Mouse (Mus musculus): Measurements from ENCODE around the gene Fbxo41. TPM values are rescaled to one million over a fixed set of nuclear protein-coding genes. Genes with fewer than 3 reads are reported as not detected.

The Fbxo41 gene
- polyA plus RNA-seq, 1 experiment from 2014 or later = 0.10 TPM

DNA sequence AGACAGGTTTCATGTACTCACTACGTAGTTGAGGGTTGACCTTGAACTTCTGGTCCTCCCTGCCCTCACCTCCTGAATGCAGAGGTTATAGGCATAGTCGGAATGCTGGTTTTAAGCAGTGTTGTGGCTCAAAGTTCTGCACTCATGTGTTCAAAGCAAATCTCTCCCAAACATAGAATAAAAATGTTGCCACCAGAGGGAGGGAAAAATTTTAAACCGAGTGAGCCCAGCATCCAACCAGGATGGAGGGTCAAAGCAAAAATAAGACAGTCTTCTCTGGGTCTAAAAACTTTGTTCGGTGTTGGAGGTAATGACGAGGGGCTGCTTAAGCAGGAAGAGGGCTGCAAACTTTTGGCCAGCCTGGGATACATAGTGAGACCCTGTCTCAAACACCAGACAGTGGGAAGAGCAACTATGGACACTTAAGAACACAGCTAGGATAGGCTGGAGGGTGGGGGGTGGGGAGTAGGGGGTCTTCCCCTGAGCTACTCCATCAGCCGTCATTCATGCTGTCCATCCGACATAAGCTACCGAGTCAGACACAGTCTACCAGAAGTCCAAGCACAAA, 71.4 kb downstream of the Fbxo41 start:
- Histone ChIP-seq H3K4me3 (ENCODE audit: low read depth, low read length) (peak overlapping the region; percentile 87), H3K27ac (replicated peaks) (no peak overlapping the region), H3K9ac (ENCODE audit: low read length) (no peak overlapping the region), H3K27me3 (ENCODE audit: control insufficient read depth, insufficient read depth, low read length) (no peaks in the 10 kb centered on the region), H3K4me2 (replicated peaks; ENCODE audit: low read depth) (peak overlapping the region; percentile 99), H3K9me3 (ENCODE audit: control insufficient read depth, low read length) (no peaks in the 10 kb centered on the region), H3K36me3 (ENCODE audit: control insufficient read depth, insufficient read depth, low read length) (no peaks in the 10 kb centered on the region), H3K4me1 (replicated peaks; ENCODE audit: control insufficient read depth, insufficient read depth) (0 out of 2 replicates have a peak, but pooled peaks cover 2% of the 10 kb centered on the region)
- ATAC-seq (ENCODE audit: low FRiP score, low TSS enrichment) (no peak), DNase-seq (ENCODE audit: low spot score) (no peak)
- 40% methylated on average over 8 of the region's 8 CpGs for WGBS
- TF ChIP-seq EP300 (optimal IDR thresholded peaks at IDR 0.05) (no peak), CTCF (IDR thresholded peaks at IDR 0.05; ENCODE audit: low read depth) (0 out of 2 replicates have a peak, but pooled peaks have one; percentile 15)

- Histone ChIP-seq H3K4me2 (replicated peaks; ENCODE audit: low read depth) (no peak within 1 kb of the TSS), H3K9ac (ENCODE audit: low read length) (no peak within 1 kb of the TSS), H3K9me3 (ENCODE audit: control insufficient read depth, low read length) (no peaks in the 10 kb centered on the region), H3K4me1 (replicated peaks; ENCODE audit: control insufficient read depth, insufficient read depth) (no peaks in the 10 kb centered on the region), H3K27me3 (ENCODE audit: control insufficient read depth, insufficient read depth, low read length) (no peaks in the 10 kb centered on the region), H3K4me3 (ENCODE audit: low read depth, low read length) (no peak within 1 kb of the TSS), H3K36me3 (ENCODE audit: control insufficient read depth, insufficient read depth, low read length) (no peaks in the 10 kb centered on the region), H3K27ac (replicated peaks) (no peak within 1 kb of the TSS)
- DNase-seq (ENCODE audit: low spot score) (no peak), ATAC-seq (ENCODE audit: low FRiP score, low TSS enrichment) (peak; percentile 55; the same call in 1 of the 2 replicates)
- no peak for TF ChIP-seq CTCF (IDR thresholded peaks at IDR 0.05; ENCODE audit: low read depth)
- no peak for TF ChIP-seq EP300 (optimal IDR thresholded peaks at IDR 0.05)
- 15% methylated on average over 28 of the region's 28 CpGs for WGBS
These were observed 78.9 kb downstream of the Fbxo41 start, which contains the start of gene Noto for GRCm38 (mm10) chr6:85423836-85424379. Gene Noto (plus strand): TSS chr6:85423886.

Other genes starting within 250 kb of the Fbxo41 start
- gene Sfxn5, start 169.6 kb downstream of the Fbxo41 start, polyA plus RNA-seq (2015; fragmentation: Nextera tagmentation; extraction: Ambion mirVana) = 8.4 and 8.9 TPM in 2 replicates
- gene Rab11fip5, start 128.4 kb downstream of the Fbxo41 start, polyA plus RNA-seq (2015; fragmentation: Nextera tagmentation; extraction: Ambion mirVana) = 7.6 and 8.3 TPM in 2 replicates
- not detected in 2 replicates for gene Noto, start 79.1 kb downstream of the Fbxo41 start, polyA plus RNA-seq (2015; fragmentation: Nextera tagmentation; extraction: Ambion mirVana)
- gene Smyd5, start 71.0 kb downstream of the Fbxo41 start, polyA plus RNA-seq (2015; fragmentation: Nextera tagmentation; extraction: Ambion mirVana) = 14.1 and 14.7 TPM in 2 replicates
- 214 and 219 TPM in 2 replicates for gene Cct7, start 51.5 kb downstream of the Fbxo41 start, polyA plus RNA-seq (2015; fragmentation: Nextera tagmentation; extraction: Ambion mirVana)
- 35.3 and 35.5 TPM in 2 replicates for gene Pradc1, start 51.0 kb downstream of the Fbxo41 start, polyA plus RNA-seq (2015; fragmentation: Nextera tagmentation; extraction: Ambion mirVana)
- gene Egr4, start 10.6 kb upstream of the Fbxo41 start, polyA plus RNA-seq (2015; fragmentation: Nextera tagmentation; extraction: Ambion mirVana) = not detected in 2 replicates
- gene Alms1, start 84.5 kb upstream of the Fbxo41 start, polyA plus RNA-seq (2015; fragmentation: Nextera tagmentation; extraction: Ambion mirVana) = 0.98 and 1.2 TPM in 2 replicates
- not detected in 2 replicates for gene Nat8f7, start 210.2 kb upstream of the Fbxo41 start, polyA plus RNA-seq (2015; fragmentation: Nextera tagmentation; extraction: Ambion mirVana)

Measured in stomach, postnatal 0 days (tissue).